Mouse (Mus musculus) limb, embryonic 13.5 days (tissue): ENCODE results near the gene Olfr1393. TPM values are rescaled to one million over a fixed set of nuclear protein-coding genes. Genes with fewer than 3 reads are reported as not detected.

Source experiments
- ATAC-seq: fragments of 200-750 bp; cut with Nextera tagmentation; 2 replicates; pipeline ENCODE4 v1.8.0; 2017; ENCODE audit warnings: low read depth, moderate number of reproducible peaks, moderate TSS enrichment; ENCODE audit not compliant: low FRiP score
- H3K27ac ChIP-seq: fragments of 300-500 bp; sonication (generic); 2 replicates; pipeline ENCODE4 v1.5.1; 2015; ENCODE audit warnings: inconsistent platforms, mild to moderate bottlenecking, moderate library complexity
- H3K27me3 ChIP-seq: fragments of 300-500 bp; sonication (generic); 2 replicates; pipeline ENCODE4 v1.6.1; 2015; ENCODE audit warnings: mild to moderate bottlenecking, inconsistent platforms
- H3K36me3 ChIP-seq: fragments of 300-500 bp; sonication (generic); 2 replicates; pipeline ENCODE4 v1.6.1; 2015; ENCODE audit warnings: inconsistent platforms, mild to moderate bottlenecking, moderate library complexity
- H3K4me1 ChIP-seq: fragments of 300-500 bp; sonication (generic); 2 replicates; pipeline ENCODE4 v1.6.1; 2015; ENCODE audit warnings: inconsistent platforms
- H3K4me2 ChIP-seq: fragments of 300-500 bp; sonication (generic); replicated peaks from 2 replicates; pipeline ENCODE4 v1.6.1; 2015; ENCODE audit warnings: inconsistent platforms, mild to moderate bottlenecking, moderate library complexity
- H3K4me3 ChIP-seq: fragments of 300-500 bp; sonication (generic); 2 replicates; pipeline ENCODE4 v1.5.1; 2015; ENCODE audit warnings: moderate library complexity, mild to moderate bottlenecking, inconsistent platforms
- H3K9ac ChIP-seq: fragments of 300-500 bp; sonication (generic); 2 replicates; pipeline ENCODE4 v1.6.1; 2015; ENCODE audit warnings: mild to moderate bottlenecking, inconsistent platforms
- H3K9me3 ChIP-seq: fragments of 300-500 bp; sonication (generic); 2 replicates; pipeline ENCODE4 v1.6.1; 2016; ENCODE audit warnings: inconsistent platforms
- WGBS: fragments of 180-500 bp; shearing (Covaris S2); methylation state at CpG from one replicate; pipeline ENCODE4 v1.1.7; 2015; 5-methylcytosine and 5-hydroxymethylcytosine counted together
- polyA plus RNA-seq: library from polyadenylated mRNA; unstranded; fragments of >200 nt; fragmentation: Nextera tagmentation; extraction: Ambion mirVana; gene quantifications from 2 replicates; pipeline ENCODE4 v1.2.1, GENCODE M21; 2015

The Olfr1393 gene
- polyA plus RNA-seq, 1 experiment from 2014 or later = not detected

DNA sequence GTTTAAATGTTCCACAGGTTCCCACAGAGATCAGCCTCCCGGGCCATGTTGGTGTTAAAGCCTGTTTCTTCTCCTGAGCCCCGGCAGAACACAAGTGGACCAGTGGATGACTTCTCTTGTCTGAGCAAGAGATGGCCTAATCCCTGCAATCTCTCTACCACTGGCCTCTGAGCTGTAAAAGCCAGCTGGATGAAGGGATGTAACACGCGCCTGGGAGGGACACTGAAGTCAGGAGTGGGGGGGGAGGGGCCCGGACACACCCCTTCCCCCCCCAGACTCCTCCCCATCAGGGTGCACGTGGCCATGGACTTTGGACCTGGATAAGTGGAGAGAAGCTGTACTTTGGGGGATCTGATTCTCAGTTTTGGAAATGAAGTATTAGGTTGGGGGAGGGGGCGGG lies 32.9 kb upstream of the Olfr1393 start:
- ATAC-seq = no peak
- H3K27ac ChIP-seq = no peak overlapping the region
- H3K4me2 ChIP-seq = peak overlapping the region; percentile 70
- no peaks in the 10 kb centered on the region for H3K36me3 ChIP-seq
- peaks cover 44% of the 10 kb centered on the region for H3K4me1 ChIP-seq
- H3K9ac ChIP-seq = no peak overlapping the region
- H3K4me3 ChIP-seq = peak overlapping the region; percentile 54
- no peaks in the 10 kb centered on the region for H3K27me3 ChIP-seq
- WGBS = 15% methylated on average over 7 of the region's 7 CpGs
- no peaks in the 10 kb centered on the region for H3K9me3 ChIP-seq

- no peak overlapping the region for H3K9ac ChIP-seq
- H3K4me1 ChIP-seq = peaks cover 45% of the 10 kb centered on the region
- WGBS = 35% methylated on average over 12 of the region's 12 CpGs
These were observed 32.3 kb upstream of the Olfr1393 start for GRCm38 (mm10) chr11:49245634-49246415.

GRCm38 (mm10) chr11:49246523-49246922 lies 31.6 kb upstream of the Olfr1393 start:
- Histone ChIP-seq H3K4me1 (peaks cover 52% of the 10 kb centered on the region), H3K9me3 (no peaks in the 10 kb centered on the region), H3K27ac (no peak overlapping the region), H3K4me2 (no peak overlapping the region), H3K36me3 (no peaks in the 10 kb centered on the region), H3K9ac (no peak overlapping the region), H3K4me3 (no peak overlapping the region), H3K27me3 (no peaks in the 10 kb centered on the region)
- ATAC-seq = no peak
- 72% methylated on average over 4 of the region's 4 CpGs for WGBS

More at GRCm38 (mm10) chr11:49245634-49246415, 32.3 kb upstream of the Olfr1393 start:
- Histone ChIP-seq H3K9me3 (no peaks in the 10 kb centered on the region), H3K4me3 (peak overlapping the region; percentile 54), H3K36me3 (no peaks in the 10 kb centered on the region), H3K27ac (no peak overlapping the region), H3K27me3 (no peaks in the 10 kb centered on the region), H3K4me2 (peak overlapping the region; percentile 70)
- ATAC-seq = no peak

GRCm38 (mm10) chr11:49247255-49247654 lies 30.8 kb upstream of the Olfr1393 start:
- 24% methylated on average over 2 of the region's 2 CpGs for WGBS
- 0 out of 2 replicates have a peak, but pooled peaks cover 4% of the 10 kb centered on the region for H3K36me3 ChIP-seq
- peaks cover 59% of the 10 kb centered on the region for H3K4me1 ChIP-seq
- H3K27ac ChIP-seq = no peak overlapping the region
- no peak for ATAC-seq
- no peak overlapping the region for H3K9ac ChIP-seq
- H3K27me3 ChIP-seq = no peaks in the 10 kb centered on the region
- H3K4me2 ChIP-seq = no peak overlapping the region
- no peak overlapping the region for H3K4me3 ChIP-seq
- H3K9me3 ChIP-seq = no peaks in the 10 kb centered on the region

GRCm38 (mm10) chr11:49248226-49248973 lies 29.7 kb upstream of the Olfr1393 start:
- no peak for ATAC-seq
- H3K9me3 ChIP-seq = no peaks in the 10 kb centered on the region
- H3K36me3 ChIP-seq = peaks cover 13% of the 10 kb centered on the region
- H3K27ac ChIP-seq = no peak overlapping the region
- no peak overlapping the region for H3K9ac ChIP-seq
- no peaks in the 10 kb centered on the region for H3K27me3 ChIP-seq
- 80% methylated on average over 6 of the region's 6 CpGs for WGBS
- H3K4me1 ChIP-seq = peaks cover 54% of the 10 kb centered on the region
- no peak overlapping the region for H3K4me3 ChIP-seq
- H3K4me2 ChIP-seq = no peak overlapping the region

DNA sequence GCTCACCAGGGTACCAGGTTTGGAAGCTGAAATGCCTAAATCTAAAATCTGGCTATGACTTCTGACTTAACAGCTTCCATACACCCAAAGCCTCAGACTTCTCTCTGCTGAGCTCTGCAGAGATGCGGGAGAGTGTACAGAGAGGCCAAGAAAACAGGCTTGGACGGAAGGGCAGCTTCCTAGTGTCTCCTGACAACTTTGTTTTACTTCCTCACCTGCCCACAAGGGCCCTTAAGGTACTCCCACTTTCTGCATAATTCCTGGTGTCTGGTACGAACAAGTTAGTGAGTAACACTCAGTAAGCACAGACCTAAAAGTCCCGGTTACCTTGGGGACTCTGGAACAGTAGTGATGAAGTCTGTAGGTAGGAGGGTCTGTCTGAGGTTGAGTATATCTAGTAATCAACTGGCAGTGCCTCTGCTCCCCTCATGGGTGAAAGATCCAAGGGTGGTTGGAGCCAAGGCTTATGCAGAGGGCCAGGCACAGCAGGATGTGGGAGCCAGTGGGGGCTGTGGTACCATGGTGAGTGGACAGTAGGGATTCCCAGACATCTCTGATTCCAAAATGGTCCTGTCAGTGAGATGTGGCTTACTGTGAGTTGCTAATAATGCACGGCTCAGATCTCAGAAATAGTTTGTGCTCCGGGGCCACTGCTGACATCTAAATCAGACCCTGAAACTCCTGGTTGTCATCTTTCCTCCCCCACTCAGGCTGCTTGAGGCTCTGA lies 29.0 kb upstream of the Olfr1393 start:
- no peak overlapping the region for H3K4me3 ChIP-seq
- H3K27ac ChIP-seq = peak overlapping the region; percentile 95; the same call in 1 of the 2 replicates
- peak overlapping the region; percentile 76 for H3K4me2 ChIP-seq
- no peak for ATAC-seq
- peaks cover 54% of the 10 kb centered on the region for H3K4me1 ChIP-seq
- no peaks in the 10 kb centered on the region for H3K27me3 ChIP-seq
- WGBS = 78% methylated on average over 6 of the region's 6 CpGs
- H3K36me3 ChIP-seq = peaks cover 21% of the 10 kb centered on the region
- no peaks in the 10 kb centered on the region for H3K9me3 ChIP-seq
- peak overlapping the region; percentile 37; the same call in 1 of the 2 replicates for H3K9ac ChIP-seq

DNA sequence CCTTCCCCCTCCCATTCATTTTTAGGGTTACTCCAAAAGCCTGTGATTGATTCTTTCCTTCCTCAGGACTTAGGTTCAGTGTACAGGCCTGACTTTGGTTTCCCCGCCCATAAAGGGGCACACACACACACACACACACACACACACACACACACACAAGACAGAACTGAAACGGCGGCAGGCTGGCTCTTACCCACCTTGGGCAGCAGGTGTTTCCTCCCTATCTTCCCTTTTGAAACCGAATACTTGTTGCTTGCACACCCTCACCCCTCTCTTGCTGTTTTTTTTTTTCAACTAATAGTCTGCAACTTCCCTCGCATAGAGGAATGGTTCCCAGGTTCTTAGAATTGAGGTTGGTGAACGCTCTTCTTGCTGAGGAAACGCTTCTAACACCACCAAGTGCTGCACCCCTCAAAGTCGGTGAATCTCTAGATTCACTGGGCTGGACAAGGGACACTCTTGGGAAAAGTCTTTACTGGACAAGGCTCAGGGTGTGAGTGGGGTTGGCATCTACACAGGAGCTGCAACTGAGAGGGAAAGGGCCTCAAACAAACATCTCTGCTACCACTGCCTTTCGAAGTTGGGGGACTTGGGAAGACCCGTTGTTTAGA lies 28.2 kb upstream of the Olfr1393 start:
- ATAC-seq = no peak
- Histone ChIP-seq H3K27me3 (no peaks in the 10 kb centered on the region), H3K27ac (peak overlapping the region; percentile 95), H3K4me2 (peak overlapping the region; percentile 76), H3K9ac (peak overlapping the region; percentile 91), H3K9me3 (no peaks in the 10 kb centered on the region), H3K36me3 (peaks cover 28% of the 10 kb centered on the region), H3K4me3 (peak overlapping the region; percentile 71), H3K4me1 (peaks cover 53% of the 10 kb centered on the region)
- 19% methylated on average over 10 of the region's 10 CpGs for WGBS

DNA sequence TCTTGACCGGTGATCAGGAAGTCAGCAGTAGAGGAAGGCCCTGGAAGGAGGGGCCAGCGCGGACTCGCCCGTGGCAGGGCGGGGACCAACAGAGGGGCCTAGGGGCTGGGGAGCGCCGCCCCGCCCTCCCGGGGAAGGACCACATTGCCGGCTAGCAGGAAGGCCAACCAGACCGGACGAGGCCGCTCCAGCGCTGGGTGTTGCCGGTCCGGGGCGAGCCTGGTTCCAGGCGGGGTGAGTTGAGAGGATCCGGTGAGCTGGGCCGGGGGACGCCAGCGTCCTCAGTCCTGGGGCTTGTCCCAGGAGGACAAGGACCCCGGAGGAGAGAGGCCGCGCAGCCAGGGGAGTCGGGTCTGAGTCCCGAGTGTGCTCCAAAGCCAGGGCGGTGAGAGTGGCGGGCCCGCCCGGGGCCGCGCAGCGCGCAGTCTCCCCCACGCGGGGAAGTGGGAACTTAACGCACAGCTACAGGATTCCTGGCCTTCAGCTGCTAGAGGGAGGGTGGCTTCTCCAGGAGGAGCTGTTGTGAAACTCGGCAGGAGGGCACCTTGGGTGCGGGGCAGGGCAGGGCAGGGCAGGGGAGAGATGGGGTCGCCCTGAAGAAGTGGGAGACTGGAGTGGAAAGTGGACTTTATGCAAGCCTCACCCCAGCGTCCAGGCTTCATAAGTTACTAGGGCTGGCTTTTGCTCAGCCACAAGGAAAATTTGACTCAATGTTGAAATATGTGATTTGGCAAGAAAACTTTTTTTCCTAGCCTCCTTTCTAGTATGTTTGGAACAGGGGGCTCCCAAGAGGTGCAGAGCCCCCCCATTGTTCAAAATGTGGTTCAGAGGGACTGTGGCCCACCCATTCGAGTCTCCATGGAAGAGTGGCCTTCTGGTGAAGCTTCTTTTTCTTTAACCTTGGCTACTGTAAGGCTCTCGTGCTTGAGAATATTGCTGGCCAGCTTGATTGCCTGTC lies 27.4 kb upstream of the Olfr1393 start:
- Histone ChIP-seq H3K4me3 (peak overlapping the region; percentile 71), H3K4me2 (peak overlapping the region; percentile 76), H3K4me1 (peaks cover 45% of the 10 kb centered on the region), H3K27ac (peak overlapping the region; percentile 95), H3K27me3 (no peaks in the 10 kb centered on the region), H3K36me3 (peaks cover 34% of the 10 kb centered on the region), H3K9ac (peak overlapping the region; percentile 91), H3K9me3 (no peaks in the 10 kb centered on the region)
- ATAC-seq = peak; percentile 96
- WGBS = 1% methylated on average over 40 of the region's 45 CpGs

DNA sequence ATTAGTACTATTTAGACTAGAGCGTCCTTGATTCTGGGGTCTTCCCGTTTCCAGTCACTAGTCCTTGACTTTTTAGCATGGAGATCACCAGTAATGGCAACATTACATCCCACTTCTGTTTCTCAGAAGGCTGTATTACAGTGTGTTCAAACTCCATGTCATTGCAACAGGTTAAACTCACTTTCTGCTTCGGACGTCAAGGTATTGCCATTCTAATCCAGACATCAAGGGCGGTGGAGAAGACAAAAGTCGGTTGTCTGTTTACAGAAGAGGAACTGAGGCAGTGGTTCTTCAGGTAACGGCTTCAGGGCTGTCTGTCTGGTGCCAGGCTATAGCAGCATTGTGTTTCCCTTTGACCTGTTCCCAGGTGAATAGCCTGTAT lies 26.7 kb upstream of the Olfr1393 start:
- H3K9ac ChIP-seq = peak overlapping the region; percentile 91
- H3K9me3 ChIP-seq = no peaks in the 10 kb centered on the region
- H3K4me2 ChIP-seq = peak overlapping the region; percentile 76
- H3K27me3 ChIP-seq = no peaks in the 10 kb centered on the region
- WGBS = 58% methylated on average over 7 of the region's 7 CpGs
- peak overlapping the region; percentile 71 for H3K4me3 ChIP-seq
- ATAC-seq = no peak
- peaks cover 41% of the 10 kb centered on the region for H3K4me1 ChIP-seq
- peaks cover 38% of the 10 kb centered on the region for H3K36me3 ChIP-seq
- 0 out of 2 replicates have a peak overlapping the region, but pooled peaks have one; percentile 95 for H3K27ac ChIP-seq

DNA sequence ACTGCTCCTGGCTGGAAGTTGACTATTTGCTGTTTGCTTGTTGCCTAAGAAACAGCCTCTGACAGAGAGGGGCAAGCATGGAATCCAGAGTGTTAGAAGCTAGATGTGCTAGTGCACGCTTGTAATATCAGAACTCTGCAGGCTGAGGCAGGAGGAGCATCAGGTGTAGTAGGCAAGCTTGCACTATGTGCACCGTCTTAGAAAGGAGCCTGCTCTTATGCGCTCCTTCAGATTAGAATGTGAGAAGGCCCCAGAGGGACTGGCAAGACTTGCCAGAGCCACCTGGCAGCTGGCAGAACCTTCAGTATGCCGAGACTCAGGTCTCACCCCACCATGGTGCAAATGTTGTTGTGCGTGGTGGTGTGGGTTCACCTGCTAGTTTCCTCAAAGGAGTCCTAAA lies 26.1 kb upstream of the Olfr1393 start:
- Histone ChIP-seq H3K4me1 (peaks cover 36% of the 10 kb centered on the region), H3K36me3 (peaks cover 45% of the 10 kb centered on the region), H3K9ac (no peak overlapping the region), H3K27me3 (no peaks in the 10 kb centered on the region), H3K9me3 (no peaks in the 10 kb centered on the region), H3K4me2 (peak overlapping the region; percentile 76), H3K27ac (no peak overlapping the region), H3K4me3 (no peak overlapping the region; the same call in 1 of the 2 replicates)
- ATAC-seq = no peak
- 89% methylated on average over 5 of the region's 5 CpGs for WGBS

DNA sequence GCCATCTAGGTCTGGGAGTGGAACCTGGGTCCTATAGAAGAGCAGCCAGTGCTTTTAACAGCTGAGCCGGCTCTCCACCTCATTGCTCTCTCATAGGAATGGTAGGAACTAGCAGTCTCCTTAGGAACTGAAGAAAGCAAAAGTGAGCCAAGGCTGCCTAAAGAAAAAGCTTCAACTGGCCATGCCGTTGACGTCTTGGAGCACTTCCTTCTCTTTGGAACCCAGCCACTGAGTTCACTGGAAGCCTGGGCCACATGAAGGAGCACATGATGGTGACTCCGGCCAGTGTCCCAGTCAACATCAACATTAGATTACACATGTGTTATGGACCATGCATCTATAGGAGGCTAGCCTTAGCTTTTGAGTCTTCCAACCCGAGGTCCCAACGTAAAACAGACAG lies 25.1 kb upstream of the Olfr1393 start:
- Histone ChIP-seq H3K4me1 (peaks cover 31% of the 10 kb centered on the region), H3K27me3 (no peaks in the 10 kb centered on the region), H3K27ac (no peak overlapping the region), H3K4me2 (no peak overlapping the region), H3K4me3 (no peak overlapping the region), H3K9me3 (no peaks in the 10 kb centered on the region), H3K9ac (no peak overlapping the region), H3K36me3 (peaks cover 48% of the 10 kb centered on the region)
- no peak for ATAC-seq
- WGBS = 90% methylated on average over 6 of the region's 6 CpGs
